Mouse (Mus musculus) neural tube, embryonic 15.5 days (tissue): ENCODE results near the gene Utp4. TPM values are rescaled to one million over a fixed set of nuclear protein-coding genes. Genes with fewer than 3 reads are reported as not detected.

Experiments
- ATAC-seq: fragments of 200-750 bp; cut with Nextera tagmentation; 2 replicates; pipeline ENCODE4 v1.8.0; 2017; ENCODE audit warnings: mild to moderate bottlenecking, moderate TSS enrichment, moderate library complexity; ENCODE audit not compliant: low FRiP score
- H3K27ac ChIP-seq: fragments of 300-500 bp; sonication (generic); replicated peaks from 2 replicates; pipeline ENCODE4 v1.5.1; 2015; ENCODE audit warnings: mild to moderate bottlenecking, inconsistent platforms
- H3K27me3 ChIP-seq: fragments of 300-500 bp; sonication (generic); replicated peaks from 2 replicates; pipeline ENCODE4 v1.6.1; 2015; ENCODE audit warnings: inconsistent platforms
- H3K36me3 ChIP-seq: fragments of 300-500 bp; sonication (generic); 2 replicates; pipeline ENCODE4 v1.6.1; 2015; ENCODE audit warnings: inconsistent platforms
- H3K4me1 ChIP-seq: fragments of 300-500 bp; sonication (generic); 2 replicates; pipeline ENCODE4 v1.6.1; 2015; ENCODE audit warnings: inconsistent platforms
- H3K4me2 ChIP-seq: fragments of 300-500 bp; sonication (generic); 2 replicates; pipeline ENCODE4 v1.6.1; 2015; ENCODE audit warnings: inconsistent platforms, mild to moderate bottlenecking, moderate library complexity
- H3K4me3 ChIP-seq: fragments of 300-500 bp; sonication (generic); replicated peaks from 2 replicates; pipeline ENCODE4 v1.5.1; 2015; ENCODE audit warnings: mild to moderate bottlenecking, inconsistent platforms
- H3K9ac ChIP-seq: fragments of 300-500 bp; sonication (generic); replicated peaks from 2 replicates; pipeline ENCODE4 v1.6.1; 2015; ENCODE audit warnings: mild to moderate bottlenecking, inconsistent platforms
- H3K9me3 ChIP-seq: fragments of 300-500 bp; sonication (generic); replicated peaks from 2 replicates; pipeline ENCODE4 v1.6.1; 2016; ENCODE audit warnings: inconsistent platforms
- whole genome bisulfite sequencing: fragments of 180-500 bp; shearing (Covaris S2); methylation state at CpG from one replicate; pipeline ENCODE4 v1.1.7; 2015; ENCODE audit warnings: mixed read lengths; 5-methylcytosine and 5-hydroxymethylcytosine counted together
- polyA plus RNA-seq: library from polyadenylated mRNA; unstranded; fragments of >200 nt; fragmentation: Nextera tagmentation; extraction: Ambion mirVana; gene quantifications from 2 replicates; pipeline ENCODE4 v1.2.1, GENCODE M21; 2015

The Utp4 gene
- 41.7 and 49.8 TPM in 2 replicates for polyA plus RNA-seq

GRCm38 (mm10) chr8:106893481-106894156 lies at the start of gene Utp4:
Utp4 (plus strand) TSS chr8:106893636.
- ATAC-seq = peak; percentile 95
- Histone ChIP-seq H3K9me3 (no peaks in the 10 kb centered on the region), H3K4me3 (peak within 1 kb of the TSS; percentile 96), H3K4me1 (peaks cover 26% of the 10 kb centered on the region), H3K36me3 (peaks cover 25% of the 10 kb centered on the region), H3K27me3 (no peaks in the 10 kb centered on the region), H3K9ac (peak within 1 kb of the TSS; percentile 92), H3K4me2 (peak within 1 kb of the TSS; percentile 80), H3K27ac (peak within 1 kb of the TSS; percentile 94)
- WGBS = under 1% methylated on average over 63 of the region's 63 CpGs

GRCm38 (mm10) chr8:106850034-106850433 lies 43.4 kb upstream of the Utp4 start:
- no peak for ATAC-seq
- Histone ChIP-seq H3K36me3 (no peaks in the 10 kb centered on the region), H3K4me2 (no peak overlapping the region), H3K4me1 (no peaks in the 10 kb centered on the region), H3K27me3 (no peaks in the 10 kb centered on the region), H3K9ac (no peak overlapping the region), H3K27ac (no peak overlapping the region), H3K9me3 (no peaks in the 10 kb centered on the region), H3K4me3 (no peak overlapping the region)
- WGBS = 91% methylated on average over 10 of the region's 10 CpGs

- no peak overlapping the region for H3K9ac ChIP-seq
- 53% methylated on average over 8 of the region's 8 CpGs for WGBS
Measured at GRCm38 (mm10) chr8:106854534-106855241, 38.7 kb upstream of the Utp4 start.

GRCm38 (mm10) chr8:106855242-106855562 lies 38.2 kb upstream of the Utp4 start:
- H3K36me3 ChIP-seq = no peaks in the 10 kb centered on the region
- H3K9me3 ChIP-seq = no peaks in the 10 kb centered on the region
- no peak overlapping the region for H3K27ac ChIP-seq
- no peak overlapping the region for H3K4me2 ChIP-seq
- H3K4me3 ChIP-seq = no peak overlapping the region
- no peak overlapping the region for H3K9ac ChIP-seq
- ATAC-seq = no peak
- H3K27me3 ChIP-seq = no peaks in the 10 kb centered on the region
- WGBS = 93% methylated on average over 3 of the region's 3 CpGs
- no peaks in the 10 kb centered on the region for H3K4me1 ChIP-seq

More at GRCm38 (mm10) chr8:106854534-106855241, 38.7 kb upstream of the Utp4 start:
- H3K36me3 ChIP-seq = no peaks in the 10 kb centered on the region
- no peaks in the 10 kb centered on the region for H3K9me3 ChIP-seq
- H3K27ac ChIP-seq = no peak overlapping the region
- ATAC-seq = no peak
- H3K4me2 ChIP-seq = no peak overlapping the region
- no peaks in the 10 kb centered on the region for H3K27me3 ChIP-seq
- no peaks in the 10 kb centered on the region for H3K4me1 ChIP-seq
- no peak overlapping the region for H3K4me3 ChIP-seq

- 92% methylated on average over 10 of the region's 10 CpGs for WGBS
- no peak overlapping the region for H3K4me3 ChIP-seq
- no peak overlapping the region for H3K9ac ChIP-seq
- H3K36me3 ChIP-seq = no peaks in the 10 kb centered on the region
- no peak for ATAC-seq
- no peak overlapping the region for H3K4me2 ChIP-seq
- peaks cover 4% of the 10 kb centered on the region; the same call in 1 of the 2 replicates for H3K27me3 ChIP-seq
- no peaks in the 10 kb centered on the region for H3K9me3 ChIP-seq
- no peaks in the 10 kb centered on the region for H3K4me1 ChIP-seq
- no peak overlapping the region for H3K27ac ChIP-seq
Measured at GRCm38 (mm10) chr8:106862845-106863244, 30.6 kb upstream of the Utp4 start.

- no peak overlapping the region for H3K4me3 ChIP-seq
- H3K36me3 ChIP-seq = no peaks in the 10 kb centered on the region
- no peak for ATAC-seq
- H3K4me2 ChIP-seq = no peak overlapping the region
- H3K27me3 ChIP-seq = peaks cover 15% of the 10 kb centered on the region
- H3K9ac ChIP-seq = no peak overlapping the region
- H3K9me3 ChIP-seq = no peaks in the 10 kb centered on the region
- peaks cover 9% of the 10 kb centered on the region for H3K4me1 ChIP-seq
- no peak overlapping the region for H3K27ac ChIP-seq
- WGBS = 80% methylated on average over 9 of the region's 9 CpGs
Measured at GRCm38 (mm10) chr8:106865354-106865753, 28.1 kb upstream of the Utp4 start.

- Histone ChIP-seq H3K4me3 (peak within 1 kb of the TSS; percentile 63), H3K9ac (peak within 1 kb of the TSS; percentile 70), H3K4me1 (peaks cover 36% of the 10 kb centered on the region), H3K9me3 (no peaks in the 10 kb centered on the region), H3K27me3 (peaks cover 22% of the 10 kb centered on the region), H3K4me2 (peak within 1 kb of the TSS; percentile 87), H3K27ac (peak within 1 kb of the TSS; percentile 76), H3K36me3 (peaks cover 2% of the 10 kb centered on the region; the same call in 1 of the 2 replicates)
- WGBS = 2% methylated on average over 18 of the region's 18 CpGs
- no peak for ATAC-seq
Measured at GRCm38 (mm10) chr8:106870051-106870450, 23.4 kb upstream of the Utp4 start, which contains the start of gene Has3. Has3 (plus strand) TSS chr8:106870242.

- WGBS = under 1% methylated on average over 61 of the region's 63 CpGs
Measured at GRCm38 (mm10) chr8:106870537-106871327, 22.7 kb upstream of the Utp4 start.

GRCm38 (mm10) chr8:106871328-106871926 lies 22.0 kb upstream of the Utp4 start:
- Histone ChIP-seq H3K27ac (peak overlapping the region; percentile 76), H3K4me2 (peak overlapping the region; percentile 87), H3K27me3 (peaks cover 22% of the 10 kb centered on the region), H3K36me3 (peaks cover 2% of the 10 kb centered on the region; the same call in 1 of the 2 replicates), H3K4me1 (peaks cover 36% of the 10 kb centered on the region), H3K9me3 (no peaks in the 10 kb centered on the region), H3K4me3 (peak overlapping the region; percentile 63), H3K9ac (peak overlapping the region; percentile 70)
- ATAC-seq = peak; percentile 34
- 1% methylated on average over 15 of the region's 15 CpGs for WGBS

More at GRCm38 (mm10) chr8:106870537-106871327, 22.7 kb upstream of the Utp4 start:
- Histone ChIP-seq H3K27ac (peak overlapping the region; percentile 76), H3K9ac (peak overlapping the region; percentile 70), H3K4me3 (peak overlapping the region; percentile 63), H3K4me2 (peak overlapping the region; percentile 87), H3K4me1 (peaks cover 36% of the 10 kb centered on the region), H3K36me3 (peaks cover 2% of the 10 kb centered on the region; the same call in 1 of the 2 replicates), H3K27me3 (peaks cover 22% of the 10 kb centered on the region), H3K9me3 (no peaks in the 10 kb centered on the region)
- peak; percentile 65 for ATAC-seq

- Histone ChIP-seq H3K27me3 (peaks cover 20% of the 10 kb centered on the region), H3K9me3 (no peaks in the 10 kb centered on the region), H3K4me2 (peak overlapping the region; percentile 87), H3K9ac (peak overlapping the region; percentile 70), H3K36me3 (peaks cover 2% of the 10 kb centered on the region; the same call in 1 of the 2 replicates), H3K27ac (peak overlapping the region; percentile 76), H3K4me1 (peaks cover 36% of the 10 kb centered on the region), H3K4me3 (peak overlapping the region; percentile 63)
- under 1% methylated on average over 22 of the region's 22 CpGs for WGBS
- ATAC-seq = peak; percentile 77
Measured at GRCm38 (mm10) chr8:106871931-106872371, 21.5 kb upstream of the Utp4 start.
